ENCODE assay signal across 32 mouse cellular contexts in the genomic region with DNA sequence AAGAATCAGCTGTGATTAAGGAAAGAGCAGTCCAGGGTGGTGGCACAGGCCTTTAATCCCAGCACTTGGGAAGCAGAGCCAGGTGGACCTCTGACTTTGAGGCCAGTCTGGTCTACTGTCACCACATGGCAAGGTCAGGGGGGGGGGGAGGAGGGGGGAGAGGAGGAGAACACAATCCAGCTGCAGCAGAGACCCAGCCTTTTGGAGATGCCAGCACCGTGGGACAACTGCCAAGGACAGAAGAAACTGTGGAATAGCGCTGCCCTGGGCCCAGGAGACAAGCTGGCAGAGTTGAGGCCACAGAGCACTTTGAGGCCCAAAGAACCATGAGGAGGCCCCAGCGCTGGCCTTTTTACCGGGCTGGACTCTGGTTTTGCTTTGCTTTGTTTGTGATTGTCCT. TPM values are rescaled to one million over a fixed set of nuclear protein-coding genes. Genes with fewer than 3 reads are reported as not detected.
DNase-seq lines count a peak whose midpoint lies in the region; ATAC-seq and TF ChIP-seq lines count a peak whose summit lies in the region.
"Had no signal": no experiment of that assay in that cellular context is flagged by ENCODE, and none has a peak within 500 bp of the region (broad histone marks: within the 10 kb centered on the region; RNA-seq: fewer than 3 reads in every experiment).

No protein-coding gene starts in this region.

- peaks cover 3% of the 10 kb centered on the region; the same call in 1 of the 2 replicates for H3K27me3 ChIP-seq in intestine, postnatal 0 days (replicated peaks; ENCODE audit: control insufficient read depth, insufficient read depth, low read length)
- H3K27me3 ChIP-seq: Patski had no signal

- no peak overlapping the region for H3K4me2 ChIP-seq in intestine, postnatal 0 days (replicated peaks; ENCODE audit: low read depth)
- H3K4me2 ChIP-seq: embryonic facial prominence, embryonic 13.5 days; forebrain, embryonic 13.5 days; heart, embryonic 11.5 days; hindbrain, embryonic 12.5 days; hindbrain, embryonic 15.5 days; intestine, embryonic 15.5 days had no signal

- H3K36me3 ChIP-seq in intestine, postnatal 0 days (ENCODE audit: control insufficient read depth, insufficient read depth): no peaks in the 10 kb centered on the region
- H3K36me3 ChIP-seq: embryonic facial prominence, embryonic 13.5 days; hindbrain, embryonic 12.5 days; hindbrain, embryonic 15.5 days; intestine, embryonic 15.5 days had no signal

- H3K4me3 ChIP-seq in gastrocnemius, adult 2 months: no peak overlapping the region
- no peak overlapping the region for H3K4me3 ChIP-seq in intestine, postnatal 0 days (ENCODE audit: low read depth, low read length)
- H3K4me3 ChIP-seq: embryonic facial prominence, embryonic 10.5 days; embryonic facial prominence, embryonic 13.5 days; forebrain, embryonic 10.5 days; forebrain, embryonic 13.5 days; hindbrain, embryonic 12.5 days; hindbrain, embryonic 15.5 days; intestine, embryonic 15.5 days had no signal

- H3K4me1 ChIP-seq in intestine, postnatal 0 days (replicated peaks; ENCODE audit: control insufficient read depth, insufficient read depth, low read length): peaks cover 10% of the 10 kb centered on the region; the same call in 1 of the 2 replicates

- intact Hi-C loops in gastrocnemius, adult 2 months (cut with DNase I): no loop called here

- DNase-seq in adrenal gland, postnatal 10 days: peak; percentile 63
- DNase-seq in adrenal gland, postnatal 4 days (ENCODE audit: low spot score in 2 of 2): no peak
- peak; percentile 59 for DNase-seq in 3134 (ENCODE audit: extremely low read depth, insufficient read length, low spot score)
- peak; percentile 56 for DNase-seq in MN1 (ENCODE audit: low spot score)
- DNase-seq in adrenal gland, postnatal 25 days: peak; percentile 39
- no peak for DNase-seq in gastrocnemius, adult 2 months
- DNase-seq: cerebellum, adult 11 months; cerebellum, adult 8-10 months; cerebellum, postnatal 36 days; embryo, embryonic 11 days; gastrocnemius, postnatal 14 days; heart, adult 11 months; kidney, adult 18-20 months had no signal

- WGBS in intestine, postnatal 0 days: 70% methylated on average over 4 of the region's 4 CpGs

- no peak for TF ChIP-seq CTCF in gastrocnemius, adult 2 months (IDR thresholded peaks at IDR 0.05)
- TF ChIP-seq CTCF in intestine, postnatal 0 days (IDR thresholded peaks at IDR 0.05; ENCODE audit: low read depth): no peak

- no peak overlapping the region for H3K9ac ChIP-seq in intestine, postnatal 0 days (ENCODE audit: low read depth, low read length)
- H3K9ac ChIP-seq: embryonic facial prominence, embryonic 13.5 days; forebrain, embryonic 13.5 days; hindbrain, embryonic 12.5 days; hindbrain, embryonic 15.5 days; intestine, embryonic 15.5 days had no signal

- H3K9me3 ChIP-seq in intestine, postnatal 0 days (ENCODE audit: control insufficient read depth): no peaks in the 10 kb centered on the region
- H3K9me3 ChIP-seq: embryonic facial prominence, embryonic 10.5 days; embryonic facial prominence, embryonic 13.5 days; forebrain, embryonic 10.5 days; forebrain, embryonic 13.5 days; hindbrain, embryonic 12.5 days; hindbrain, embryonic 15.5 days; intestine, embryonic 15.5 days had no signal

- H3K27ac ChIP-seq in gastrocnemius, adult 2 months: no peak overlapping the region
- H3K27ac ChIP-seq in intestine, postnatal 0 days (ENCODE audit: low read depth, low read length): no peak overlapping the region
- H3K27ac ChIP-seq: embryonic facial prominence, embryonic 10.5 days; embryonic facial prominence, embryonic 13.5 days; forebrain, embryonic 10.5 days; forebrain, embryonic 13.5 days; hindbrain, embryonic 12.5 days; hindbrain, embryonic 15.5 days; intestine, embryonic 15.5 days had no signal

- ATAC-seq in intestine, postnatal 0 days: no peak
- ATAC-seq: forebrain, embryonic 13.5 days; forebrain, embryonic 16.5 days; intestine, embryonic 15.5 days; Patski had no signal

RNA-seq across cellular contexts. Expression of a gene that starts 2.9 kb away (rescaled TPM):
- 10 to 100 TPM; 92.4 to 94.7 TPM for total RNA-seq in adrenal gland, postnatal 10 days (2021)
- 100 to 1,000 TPM; 124 to 135 TPM for total RNA-seq in adrenal gland, postnatal 4 days (2021)
- total RNA-seq in adrenal gland, postnatal 25 days (2021): 118 and 138 TPM in 2 replicates
- 1 to 10 TPM; 8.1 to 9.4 TPM for total RNA-seq in gastrocnemius, adult 2 months (2021)
- polyA plus RNA-seq in intestine, postnatal 0 days (2015; fragmentation: Nextera tagmentation; extraction: Ambion mirVana): 31.8 and 35.3 TPM in 2 replicates

RNA-seq across cellular contexts. Expression of a gene that starts 12.0 kb away (rescaled TPM):
- total RNA-seq in adrenal gland, postnatal 10 days (2021): 1 to 10 TPM in 1 of 2 experiments, under 1 TPM in 1; 0.96 to 1.1 TPM
- total RNA-seq in adrenal gland, postnatal 4 days (2021): 1 to 10 TPM in 1 of 2 experiments, under 1 TPM in 1; 0.68 to 1.2 TPM
- 0.43 and 0.55 TPM in 2 replicates for total RNA-seq in adrenal gland, postnatal 25 days (2021)
- total RNA-seq in gastrocnemius, adult 2 months (2021): 1 to 10 TPM in 1 of 2 experiments, under 1 TPM in 1; 0.97 to 1.4 TPM
- polyA plus RNA-seq in intestine, postnatal 0 days (2015; fragmentation: Nextera tagmentation; extraction: Ambion mirVana): 0.08 TPM in 1 of 2 replicates, not detected in the other
- polyA plus RNA-seq: forebrain, embryonic 13.5 days; forebrain, embryonic 16.5 days; heart, embryonic 11.5 days; heart, embryonic 14.5 days; hindbrain, embryonic 15.5 days; intestine, embryonic 15.5 days; kidney, embryonic 14.5 days; Patski had no signal

RNA-seq across cellular contexts. Expression of a gene that starts 23.7 kb away (rescaled TPM):
- under 1 TPM in 1 of 2 experiments, not detected in 1; 0.12 TPM for total RNA-seq in adrenal gland, postnatal 10 days (2021)
- total RNA-seq in adrenal gland, postnatal 4 days (2021): not detected
- not detected in 2 replicates for total RNA-seq in adrenal gland, postnatal 25 days (2021)
- under 1 TPM in 1 of 2 experiments, not detected in 1; 0.08 TPM for total RNA-seq in gastrocnemius, adult 2 months (2021)
- not detected in 2 replicates for polyA plus RNA-seq in intestine, postnatal 0 days (2015; fragmentation: Nextera tagmentation; extraction: Ambion mirVana)
- total RNA-seq: ES-E14; gastrocnemius, adult 18-20 months; heart, adult 8-10 months; heart, postnatal 25 days; hematopoietic stem cell, adult 5-6 weeks had no signal
- polyA plus RNA-seq: embryonic facial prominence, embryonic 13.5 days; forebrain, embryonic 13.5 days; heart, embryonic 11.5 days; heart, embryonic 14.5 days; heart, postnatal 0 days; intestine, embryonic 15.5 days; kidney, embryonic 14.5 days; Patski had no signal

RNA-seq across cellular contexts. Expression of a gene that starts 37.9 kb away (rescaled TPM):
- total RNA-seq in adrenal gland, postnatal 10 days (2021): 10 to 100 TPM in 1 of 2 experiments, 1 to 10 TPM in 1; 8.8 to 11.9 TPM
- 10 to 100 TPM; 15.9 to 19.1 TPM for total RNA-seq in adrenal gland, postnatal 4 days (2021)
- 7.0 and 7.4 TPM in 2 replicates for total RNA-seq in adrenal gland, postnatal 25 days (2021)
- total RNA-seq in gastrocnemius, adult 2 months (2021): 1 to 10 TPM; 1.0 to 1.3 TPM
- polyA plus RNA-seq in intestine, postnatal 0 days (2015; fragmentation: Nextera tagmentation; extraction: Ambion mirVana): 30.9 and 32.4 TPM in 2 replicates

RNA-seq across cellular contexts. Expression of a gene that starts 43.4 kb away (rescaled TPM):
- total RNA-seq in adrenal gland, postnatal 10 days (2021): under 1 TPM; 0.09 to 0.21 TPM
- total RNA-seq in adrenal gland, postnatal 4 days (2021): 1 to 10 TPM in 1 of 2 experiments, under 1 TPM in 1; 0.76 to 4.2 TPM
- 0.09 and 0.24 TPM in 2 replicates for total RNA-seq in adrenal gland, postnatal 25 days (2021)
- total RNA-seq in gastrocnemius, adult 2 months (2021): under 1 TPM; 0.33 to 0.78 TPM
- polyA plus RNA-seq in intestine, postnatal 0 days (2015; fragmentation: Nextera tagmentation; extraction: Ambion mirVana): 0.07 TPM in 1 of 2 replicates, not detected in the other
- polyA plus RNA-seq: embryonic facial prominence, embryonic 10.5 days; embryonic facial prominence, embryonic 13.5 days; intestine, embryonic 15.5 days; Patski had no signal

Comparison
In these comparisons a context has a peak if more than half of its experiments do, and no peak if none do; other contexts are left out.
1. DNase-seq: peak in adrenal gland, postnatal 10 days (single experiment), 3134 (single experiment), MN1 (single experiment) and adrenal gland, postnatal 25 days (single experiment); none in adrenal gland, postnatal 4 days (0 of 2) and gastrocnemius, adult 2 months (single experiment).
2. RNA of a gene that starts 2.9 kb away (total RNA-seq): 118 to 138 TPM in adrenal gland, postnatal 25 days, 124 to 135 TPM in adrenal gland, postnatal 4 days and 92.4 to 94.7 TPM in adrenal gland, postnatal 10 days; 8.1 to 9.4 TPM in gastrocnemius, adult 2 months; every median in the first group is over 4 times any median in the second.